Mouse (Mus musculus) lung, postnatal 0 days (tissue): ENCODE results near the gene Nrxn1.

Experiments
- CTCF ChIP-seq: IDR thresholded peaks from 2 replicates; pipeline ENCODE4 v1.5.1; 2016; ENCODE audit warnings: antibody characterized with exemption, mild to moderate bottlenecking
- EP300 ChIP-seq: IDR thresholded peaks from 2 replicates; pipeline ENCODE4 v1.6.1; 2016; ENCODE audit warnings: antibody characterized with exemption, mild to moderate bottlenecking, control low read depth

- TF ChIP-seq CTCF (no peak), EP300 (no peak)
These were observed 820.6 kb downstream of the Nrxn1 start for GRCm38 (mm10) chr17:90272225-90272624.
